Mouse (Mus musculus) sigmoid colon, adult 10 weeks (tissue): ENCODE data around the gene Sept1. TPM values are rescaled to one million over a fixed set of nuclear protein-coding genes. Genes with fewer than 3 reads are reported as not detected.

Source experiments
- polyA plus RNA-seq: library from polyadenylated mRNA; stranded (reverse); fragments of 350-450 nt; fragmentation: Illumina TruSeq; extraction: RNeasy Lipid Tissue Mini Kit (QIAGEN cat#74804); gene quantifications from one replicate; pipeline ENCODE4 v1.2.3, GENCODE M21; 2014; ENCODE audit warnings: low read depth, low replicate concordance

The Sept1 gene
- polyA plus RNA-seq: 1.1 TPM

GRCm38 (mm10) chr7:127232622-127233367 is at the start of gene Sept1, which contains the start of gene Zfp553:
Gene Sept1, minus strand, starts transcription at chr7:127233130.
Gene Zfp553, plus strand, starts transcription at chr7:127233061.

GRCm38 (mm10) chr7:127273925-127274789 is 41.2 kb upstream of the Sept1 start, which contains the start of gene Sephs2:
Gene Sephs2, minus strand, starts transcription at chr7:127274055.

GRCm38 (mm10) chr7:127260309-127261111 is 27.6 kb upstream of the Sept1 start, which contains the start of gene Dctpp1:
Gene Dctpp1, minus strand, starts transcription at chr7:127260709.

DNA sequence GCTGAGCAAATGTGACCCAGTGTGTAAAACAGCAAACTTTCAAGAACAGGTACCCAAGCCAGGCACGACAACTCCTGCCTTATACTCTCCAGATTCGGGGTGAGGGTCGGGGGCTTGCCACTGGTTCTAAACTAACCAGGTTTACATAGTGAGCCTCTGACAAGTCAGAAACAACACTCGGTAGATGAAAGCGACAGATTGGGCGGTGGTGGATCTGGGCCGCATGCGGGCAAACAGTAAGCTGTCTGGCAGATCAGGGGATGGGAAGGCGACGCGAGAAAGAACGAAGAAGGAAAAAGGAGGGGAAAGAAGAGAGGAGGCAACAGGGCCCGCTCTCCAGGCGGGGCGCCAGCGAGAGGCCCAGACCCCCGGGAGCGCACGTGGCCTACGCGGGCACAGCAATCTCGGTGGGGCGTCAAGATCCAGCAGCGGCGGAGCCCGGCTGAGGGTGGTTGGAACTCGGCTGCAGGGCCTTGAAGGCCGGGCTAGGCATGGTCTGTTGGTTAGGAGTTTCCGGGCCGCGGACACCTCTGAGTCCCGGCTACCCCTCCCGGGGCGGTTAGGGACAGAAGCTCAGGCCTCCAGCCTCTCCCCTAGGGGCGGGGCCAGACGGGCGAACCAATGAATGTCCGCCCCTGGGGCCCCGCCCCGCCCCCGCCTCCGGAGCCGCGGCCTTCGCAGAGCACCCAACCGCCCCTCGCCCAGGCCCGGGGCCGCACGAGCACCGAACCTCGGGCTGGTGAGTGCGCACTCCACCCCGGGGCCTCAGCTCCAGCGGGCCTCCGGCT is 11.1 kb upstream of the Sept1 start, which contains the start of gene Zfp771:
Gene Zfp771 (plus strand): TSS at position 405 of the 788 bp plus-strand sequence.

GRCm38 (mm10) chr7:127208553-127209438 is 24.1 kb downstream of the Sept1 start, which contains the start of gene Mylpf:
Gene Mylpf, plus strand, starts transcription at chr7:127208890.

GRCm38 (mm10) chr7:127208295-127208552 is 24.7 kb downstream of the Sept1 start, which contains the start of gene Tbc1d10b:
Gene Tbc1d10b, minus strand, starts transcription at chr7:127208468.

DNA sequence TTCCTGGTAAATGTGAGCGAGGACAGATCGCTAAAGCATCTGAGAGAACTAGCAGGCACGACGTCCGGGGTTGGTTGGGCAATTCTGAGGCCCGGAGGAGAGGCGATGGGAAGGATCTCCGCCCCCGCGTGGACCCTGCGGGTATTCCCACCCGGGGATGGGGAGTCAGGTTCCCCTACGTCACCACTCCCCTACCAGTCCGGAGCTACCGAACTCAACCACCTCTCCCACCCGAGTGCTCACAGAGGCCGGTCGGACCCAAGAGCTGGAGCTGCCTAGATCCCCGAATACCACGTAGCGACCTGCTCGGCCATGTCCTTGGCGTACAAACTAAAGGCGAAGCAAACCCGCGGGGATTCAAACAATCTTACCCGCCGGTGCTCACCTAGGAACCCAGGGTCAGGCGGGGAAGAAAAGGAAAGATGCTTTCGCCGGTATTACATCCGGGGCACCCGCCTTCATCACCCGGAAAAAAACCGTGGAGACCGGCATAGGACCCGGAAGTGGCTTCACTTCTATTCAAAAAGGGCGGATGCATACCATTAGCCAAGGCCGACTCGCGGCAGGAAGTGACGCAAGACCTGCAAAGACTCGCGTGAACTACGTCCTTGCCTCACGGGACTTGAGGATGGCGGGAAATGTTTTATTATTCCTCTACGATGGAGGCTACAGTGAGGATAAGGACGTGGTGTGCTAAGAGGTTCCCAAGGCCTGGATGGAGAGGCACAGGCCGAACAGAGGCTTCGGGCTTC is 37.2 kb downstream of the Sept1 start, which contains the start of gene Cd2bp2:
Gene Cd2bp2 (minus strand): TSS at position 507 of the 752 bp plus-strand sequence.

Other genes starting within 250 kb of the Sept1 start
- gene Mvp, start 218.5 kb downstream of the Sept1 start, polyA plus RNA-seq: 2.1 TPM
- gene Pagr1b, start 216.6 kb downstream of the Sept1 start, polyA plus RNA-seq: not detected
- not detected for gene Pagr1a, start 215.8 kb downstream of the Sept1 start, polyA plus RNA-seq
- gene Gm42742, start 212.0 kb downstream of the Sept1 start, polyA plus RNA-seq: 0.69 TPM
- gene Prrt2, start 211.9 kb downstream of the Sept1 start, polyA plus RNA-seq: 1.0 TPM
- gene Maz, start 206.1 kb downstream of the Sept1 start, polyA plus RNA-seq: 19.3 TPM
- 2.2 TPM for gene Kif22, start 190.7 kb downstream of the Sept1 start, polyA plus RNA-seq
- 1,501 TPM for gene Zg16, start 145.8 kb downstream of the Sept1 start, polyA plus RNA-seq
- gene AI467606, start 141.8 kb downstream of the Sept1 start, polyA plus RNA-seq: 2.7 TPM
- 0.35 TPM for gene Qprt, start 110.9 kb downstream of the Sept1 start, polyA plus RNA-seq
- gene Spn, start 95.3 kb downstream of the Sept1 start, polyA plus RNA-seq: 0.98 TPM
- gene Cd2bp2, start 37.1 kb downstream of the Sept1 start, polyA plus RNA-seq: 11.7 TPM
- gene Tbc1d10b, start 24.7 kb downstream of the Sept1 start, polyA plus RNA-seq: 4.4 TPM
- not detected for gene Mylpf, start 24.2 kb downstream of the Sept1 start, polyA plus RNA-seq
- 1.8 TPM for gene Zfp553, start 69 bp downstream of the Sept1 start, polyA plus RNA-seq
- gene Zfp771, start 11.1 kb upstream of the Sept1 start, polyA plus RNA-seq: 0.98 TPM
- 0.79 TPM for gene Dctpp1, start 27.6 kb upstream of the Sept1 start, polyA plus RNA-seq
- gene Sephs2, start 40.9 kb upstream of the Sept1 start, polyA plus RNA-seq: 58.2 TPM
- gene Itgal, start 63.1 kb upstream of the Sept1 start, polyA plus RNA-seq: 1.4 TPM
- gene Zfp768, start 112.5 kb upstream of the Sept1 start, polyA plus RNA-seq: 3.9 TPM
- 2.7 TPM for gene Zfp747, start 142.9 kb upstream of the Sept1 start, polyA plus RNA-seq
- gene 9130019O22Rik, start 154.0 kb upstream of the Sept1 start, polyA plus RNA-seq: 2.4 TPM
- gene E430018J23Rik, start 160.5 kb upstream of the Sept1 start, polyA plus RNA-seq: 0.88 TPM
- 4.9 TPM for gene Zfp764, start 173.7 kb upstream of the Sept1 start, polyA plus RNA-seq
- gene Zfp688, start 188.9 kb upstream of the Sept1 start, polyA plus RNA-seq: 3.4 TPM
- 0.95 TPM for gene Zfp689, start 216.0 kb upstream of the Sept1 start, polyA plus RNA-seq
- gene Prr14, start 226.5 kb upstream of the Sept1 start, polyA plus RNA-seq: 23.2 TPM
- 9.1 TPM for gene Fbrs, start 246.1 kb upstream of the Sept1 start, polyA plus RNA-seq